Mouse (Mus musculus): ENCODE measurements at regions not wholly inside any gene's neighbourhood (a gene's known extent, or its start where the extent isn't known, plus 50 kb on each side); places are given as distances from the start of the nearest gene placed in this dataset.

DNA sequence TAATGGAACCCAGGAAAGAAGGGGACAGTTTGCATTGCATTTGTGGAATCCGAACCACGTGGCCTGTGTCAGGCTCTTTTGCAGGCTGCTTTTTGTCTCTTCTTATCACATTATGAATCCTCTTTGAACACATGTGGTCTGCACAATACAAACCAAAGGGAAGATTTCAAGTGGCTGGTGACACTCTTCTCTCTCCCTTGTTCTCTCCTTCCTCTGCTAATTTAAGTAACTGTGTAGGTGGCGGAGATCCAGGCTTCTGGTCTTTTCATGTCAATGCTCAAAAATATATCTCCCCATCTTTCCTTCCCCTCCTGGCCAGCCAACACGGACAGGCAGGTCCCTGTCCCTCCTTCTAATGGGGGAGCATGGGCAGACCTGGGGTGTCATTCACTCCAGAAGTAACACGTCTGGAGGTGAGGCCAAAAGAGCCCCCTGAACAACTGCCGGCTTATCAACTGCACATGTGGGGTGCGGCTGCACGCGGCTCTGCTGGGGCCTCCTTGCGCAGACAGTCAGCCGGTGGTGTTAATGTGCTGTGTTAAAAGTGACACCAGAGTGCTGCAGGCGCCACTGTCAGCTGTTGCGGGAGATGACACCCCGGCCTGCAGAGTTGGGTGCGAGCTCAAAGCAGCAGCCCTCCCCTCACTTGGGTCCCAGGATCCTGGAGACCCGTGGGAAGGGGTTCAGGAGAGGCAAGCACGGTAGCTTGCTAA is 130.3 kb upstream of the Gli2 start:
- TF ChIP-seq POLR2A (IDR thresholded peaks at IDR 0.05; ENCODE audit: low read depth, low read length) (no peak), CTCF (IDR thresholded peaks at IDR 0.05; ENCODE audit: extremely low read depth, insufficient read length, insufficient replicate concordance, low read depth, low read length) (no peak)
